Comparison of ENCODE assay signal across 11 mouse cellular contexts in genomic region chr10:68442713-68443112, GRCm38 (mm10).
DNase-seq lines count a peak whose midpoint lies in the region; ATAC-seq and TF ChIP-seq lines count a peak whose summit lies in the region.
"Had no signal": no experiment of that assay in that cellular context is flagged by ENCODE, and none has a peak within 500 bp of the region (broad histone marks: within the 10 kb centered on the region; RNA-seq: fewer than 3 reads in every experiment).

No protein-coding gene starts in this region.

- no peak overlapping the region for H3K4me3 ChIP-seq in gastrocnemius, adult 2 months
- no peak overlapping the region for H3K4me3 ChIP-seq in lung, embryonic 15.5 days
- H3K4me3 ChIP-seq in embryonic facial prominence, embryonic 13.5 days: no peak overlapping the region
- H3K4me3 ChIP-seq: midbrain, embryonic 12.5 days had no signal

- TF ChIP-seq CTCF in gastrocnemius, adult 2 months (IDR thresholded peaks at IDR 0.05): no peak

- H3K9me3 ChIP-seq in lung, embryonic 15.5 days: no peaks in the 10 kb centered on the region
- no peaks in the 10 kb centered on the region for H3K9me3 ChIP-seq in embryonic facial prominence, embryonic 13.5 days
- H3K9me3 ChIP-seq: midbrain, embryonic 12.5 days had no signal

- H3K9ac ChIP-seq in lung, embryonic 15.5 days: no peak overlapping the region
- H3K9ac ChIP-seq in embryonic facial prominence, embryonic 13.5 days: no peak overlapping the region
- H3K9ac ChIP-seq: midbrain, embryonic 12.5 days had no signal

- H3K36me3 ChIP-seq in lung, embryonic 15.5 days: no peaks in the 10 kb centered on the region
- H3K36me3 ChIP-seq in embryonic facial prominence, embryonic 13.5 days: no peaks in the 10 kb centered on the region
- H3K36me3 ChIP-seq: midbrain, embryonic 12.5 days had no signal

- H3K27me3 ChIP-seq in lung, embryonic 15.5 days: no peaks in the 10 kb centered on the region
- no peaks in the 10 kb centered on the region for H3K27me3 ChIP-seq in embryonic facial prominence, embryonic 13.5 days
- H3K27me3 ChIP-seq: midbrain, embryonic 12.5 days had no signal

- peak overlapping the region; percentile 61; the same call in 1 of the 2 replicates for H3K27ac ChIP-seq in gastrocnemius, adult 2 months
- H3K27ac ChIP-seq in lung, embryonic 15.5 days: peak overlapping the region; percentile 8; the same call in 1 of the 2 replicates
- peak overlapping the region; percentile 73 for H3K27ac ChIP-seq in embryonic facial prominence, embryonic 13.5 days
- H3K27ac ChIP-seq: midbrain, embryonic 12.5 days had no signal

- DNase-seq in gastrocnemius, adult 2 months: no peak
- no peak for DNase-seq in gastrocnemius, postnatal 36 days
- DNase-seq in lung, postnatal 36 days: no peak
- DNase-seq in gastrocnemius, postnatal 14 days: no peak
- DNase-seq in natural killer cell, adult 2 months (ENCODE audit: low spot score in 2 of 2): no peak
- DNase-seq: cerebellum, adult 18-20 months; kidney, adult 11 months had no signal

- peaks cover 35% of the 10 kb centered on the region for H3K4me1 ChIP-seq in lung, embryonic 15.5 days
- peaks cover 48% of the 10 kb centered on the region for H3K4me1 ChIP-seq in embryonic facial prominence, embryonic 13.5 days

- no peak overlapping the region for H3K4me2 ChIP-seq in lung, embryonic 15.5 days
- peak overlapping the region; percentile 37 for H3K4me2 ChIP-seq in embryonic facial prominence, embryonic 13.5 days
- H3K4me2 ChIP-seq: midbrain, embryonic 12.5 days had no signal

- WGBS in lung, embryonic 15.5 days: 13% methylated on average over 3 of the region's 3 CpGs
- 7% methylated on average over 3 of the region's 3 CpGs for WGBS in embryonic facial prominence, embryonic 13.5 days

- ATAC-seq in lung, embryonic 15.5 days (ENCODE audit: borderline replicate concordance, extremely low read depth, low FRiP score, low TSS enrichment): no peak
- ATAC-seq in embryonic facial prominence, embryonic 13.5 days (ENCODE audit: insufficient number of reproducible peaks, insufficient read depth, low FRiP score, low TSS enrichment, low read depth): no peak
- ATAC-seq in monocyte, adult 5-6 weeks (replicated peaks; ENCODE audit: insufficient number of reproducible peaks, low FRiP score, low TSS enrichment, poor library complexity, severe bottlenecking): peak; percentile 61

- intact Hi-C loops in gastrocnemius, adult 2 months (cut with DNase I): loop anchor here (5.0 kb wide), 1 partner anchor 85 kb away; no protein-coding TSS in a partner anchor
- intact Hi-C loops in gastrocnemius, postnatal 36 days (cut with DNase I): loop anchor here (10.0 kb wide), 1 partner anchor 88 kb away; no protein-coding TSS in a partner anchor
- intact Hi-C loops in gastrocnemius, postnatal 14 days (cut with DNase I; ENCODE audit: low total_unique reads): no loop called here

Comparison
In these comparisons a context has a peak if more than half of its experiments do, and no peak if none do; other contexts are left out.
1. H3K27ac ChIP-seq: peak in every context shown above with its lines; median percentile 73 in embryonic facial prominence, embryonic 13.5 days; 61 in gastrocnemius, adult 2 months; 8 in lung, embryonic 15.5 days.